Mouse (Mus musculus) Patski (cell line): Measurements from ENCODE around the gene Plk3. TPM values are rescaled to one million over a fixed set of nuclear protein-coding genes. Genes with fewer than 3 reads are reported as not detected.
"Not testable (repeated sequence)": the region's sequence is repeated elsewhere in the genome, so short reads cannot be mapped to it uniquely, and the experiment has no call there.

Experiments used
- ATAC-seq: fragments of 100-300 bp; one replicate; pipeline ENCODE4 v1.8.0; 2021
- CTCF ChIA-PET: fragments of 350-600 bp; sonication (Branson Sonifier 250); formaldehyde crosslinking; loops from one replicate; lab custom pipeline; 2022; ENCODE audit warnings: inconsistent platforms; lab: Charles Lee
- POLR2A ChIA-PET: fragments of 350-600 bp; sonication (Branson Sonifier 250); formaldehyde crosslinking; loops from one replicate; lab custom pipeline; 2022; ENCODE audit warnings: antibody characterized with exemption, inconsistent platforms; lab: Charles Lee
- DNase-seq: peaks from one replicate; pipeline ENCODE4 v3.0.0-alpha.2; 2011; ENCODE audit warnings: low read depth, low spot score
- H3K27me3 ChIP-seq: fragments of 371-371 bp; one replicate; pipeline ENCODE4 v1.5.1; 2021
- CTCF ChIP-seq: fragments of 100-300 bp; IDR thresholded peaks from one replicate; pipeline ENCODE4 v1.5.1; 2021
- in situ Hi-C: fragments of 300-500 bp; cut with MboI; formaldehyde crosslinking; loops from 3 replicates; pipeline ENCODE4 v1.11.1; 2018; ENCODE audit warnings: low pct_unique_long_range_greater_than_20kb, mixed read lengths
- polyA plus RNA-seq: library from polyadenylated mRNA; unstranded; gene quantifications from one replicate; pipeline ENCODE4 v1.2.3, GENCODE M21; 2021

Gene Plk3
- polyA plus RNA-seq: 9.7 TPM

DNA sequence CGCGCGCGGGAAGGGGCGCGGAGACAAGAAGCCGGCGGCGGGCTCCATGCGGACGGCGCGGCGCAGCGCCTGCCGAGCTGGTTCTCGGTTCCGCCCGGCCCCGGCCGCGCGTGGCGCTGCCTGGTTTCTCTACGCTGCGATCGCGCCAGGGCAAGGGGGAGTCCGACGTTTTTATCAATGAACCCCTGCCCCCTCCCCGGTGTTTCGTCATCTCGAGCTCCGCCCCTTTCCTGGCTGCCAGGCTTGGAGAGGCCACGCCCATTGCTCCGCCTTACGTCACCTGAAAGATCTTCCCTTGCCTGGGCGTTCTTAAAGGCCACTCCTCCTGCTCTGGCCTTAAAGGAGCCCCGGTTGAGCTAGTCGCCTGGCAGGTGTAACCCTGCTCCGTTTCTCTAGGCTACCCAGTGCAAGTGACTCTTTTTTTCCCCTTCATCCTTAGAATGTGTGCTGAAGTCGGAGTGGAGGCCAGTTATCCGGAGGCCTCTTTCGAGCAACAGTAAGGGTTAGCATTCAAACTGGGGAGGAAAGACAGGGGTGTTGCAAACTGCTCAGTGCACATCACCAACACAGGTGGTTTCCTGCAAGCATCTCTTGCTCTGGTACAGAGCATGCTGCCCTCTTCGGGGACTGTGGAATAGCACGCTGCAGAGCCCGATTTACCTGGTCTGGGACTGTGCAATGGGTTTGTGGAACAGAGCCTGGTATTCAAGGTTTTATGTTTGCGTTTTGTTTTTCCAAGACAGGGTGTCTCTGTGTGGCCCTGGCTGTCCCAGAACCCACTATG lies at the start of gene Plk3:
Plk3 (minus strand) TSS at position 147 of the 784 bp plus-strand sequence.
- ATAC-seq (peak; percentile 84), DNase-seq (peak; percentile 82)
- no peak for TF ChIP-seq CTCF
- no peaks in the 10 kb centered on the region for H3K27me3 ChIP-seq
- in situ Hi-C loops: loop anchor here (5.0 kb wide), 1 partner anchor 312 kb away; the partner anchor contains the start of gene Hpdl
- ChIA-PET CTCF (interaction anchor here (1.2 to 3.5 kb wide), 3 partner anchors 9 to 12 kb away, joined by 5 to 19 read pairs (median 5); partner anchors contain the start of gene Btbd19), POLR2A (interaction anchor here (0.5 to 2.2 kb wide), 3 partner anchors 12 to 130 kb away, joined by 3 to 8 read pairs (median 3); no protein-coding TSS in a partner anchor)

DNA sequence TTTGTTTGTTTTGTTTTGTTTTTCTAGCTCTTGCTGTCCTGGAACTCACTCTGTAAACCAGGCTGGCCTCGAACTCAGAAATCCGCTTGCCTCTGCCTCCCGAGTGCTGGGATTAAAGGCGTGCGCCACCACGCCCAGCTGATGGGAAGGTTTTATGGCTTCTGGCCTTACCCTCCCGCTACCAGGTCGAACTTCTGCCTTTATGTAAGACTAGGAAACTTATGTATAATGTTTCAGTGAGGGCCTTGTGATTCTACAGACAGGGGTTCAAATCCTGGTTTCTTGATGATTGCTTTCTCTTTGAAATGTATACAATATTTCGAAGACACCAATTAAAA lies 49.0 kb upstream of the Plk3 start:
- CTCF ChIA-PET, POLR2A ChIA-PET, DNase-seq, H3K27me3 ChIP-seq, in situ Hi-C loops: not testable (repeated sequence)
- peak; percentile 17 for ATAC-seq

DNA sequence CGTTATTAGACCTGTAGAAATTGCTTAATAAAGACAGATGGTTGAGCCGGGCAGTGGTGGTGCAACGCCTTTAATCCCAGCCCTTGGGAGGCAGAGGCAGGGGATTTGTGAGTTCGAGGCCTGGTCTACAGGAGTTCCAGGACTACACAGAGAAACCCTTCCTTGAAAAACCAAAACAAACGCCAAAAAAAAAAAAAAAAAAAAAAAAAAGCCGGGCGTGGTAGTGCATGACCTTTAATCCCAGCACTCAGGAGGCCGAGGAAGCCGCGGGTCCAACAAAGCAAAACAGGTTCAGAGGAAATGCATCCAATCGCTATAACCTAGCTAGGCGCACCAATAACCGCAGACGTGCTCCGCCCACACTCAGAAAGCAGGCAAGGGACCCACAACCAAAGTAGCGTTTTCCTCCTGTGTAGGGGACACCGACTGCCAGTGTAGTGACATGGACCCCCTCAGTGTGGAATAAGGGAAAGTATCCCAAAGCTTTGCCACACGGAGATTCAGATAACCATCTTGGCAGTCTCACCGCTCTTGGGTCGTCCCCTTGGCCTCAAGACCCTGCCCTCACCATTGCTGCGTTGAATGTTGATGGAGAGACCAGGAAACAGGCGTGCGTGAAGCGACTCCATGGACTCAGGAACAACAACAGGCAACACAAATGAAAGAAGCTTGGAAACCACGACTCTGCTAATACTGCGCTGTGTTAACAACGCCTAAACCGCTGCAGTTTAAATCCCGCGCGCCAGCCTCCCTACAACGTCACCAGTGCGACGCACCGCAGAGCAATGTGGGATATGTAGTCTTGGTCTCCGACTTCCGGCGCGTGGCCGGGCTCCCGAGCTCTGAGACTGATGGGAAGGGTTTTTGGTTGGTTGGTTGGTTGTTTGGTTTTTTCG lies 48.3 kb upstream of the Plk3 start, which contains the start of gene Kif2c:
Kif2c (minus strand) TSS at position 777 of the 896 bp plus-strand sequence.
- H3K27me3 ChIP-seq: no peaks in the 10 kb centered on the region
- CTCF ChIA-PET: no interaction called here
- DNase-seq: no peak

DNA sequence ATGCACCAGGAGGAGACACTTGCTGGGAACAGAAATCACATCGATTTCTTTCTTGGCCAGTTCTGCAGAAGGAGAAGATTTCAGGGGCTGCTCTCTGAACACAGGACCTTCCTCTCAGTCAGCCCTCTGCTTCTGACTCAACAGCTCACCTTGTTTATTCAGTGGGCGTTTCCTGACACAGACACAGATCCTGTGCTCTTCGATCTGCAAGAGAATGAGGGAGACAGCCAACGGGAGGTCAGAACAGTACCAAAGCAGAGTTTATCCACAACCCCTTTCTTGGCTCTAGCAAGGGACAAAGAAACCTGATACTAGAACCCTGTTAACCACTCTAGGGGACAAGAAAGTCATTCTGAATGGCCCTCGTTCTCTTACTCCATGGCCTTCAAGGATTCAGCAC lies 36.2 kb upstream of the Plk3 start:
- ATAC-seq: no peak
- no peak for TF ChIP-seq CTCF
- DNase-seq: no peak
- no peaks in the 10 kb centered on the region for H3K27me3 ChIP-seq
- ChIA-PET CTCF (interaction anchor here (1.4 to 1.7 kb wide), 2 partner anchors 11 to 14 kb away, joined by 3 to 5 read pairs; partner anchors contain the start of gene Rps8), POLR2A (interaction anchor here (1.4 kb wide), 1 partner anchor 14 kb away, joined by 6 read pairs; the partner anchor contains the start of gene Rps8)
- in situ Hi-C loops: no loop called here

More for the DNA sequence above, 48.3 kb upstream of the Plk3 start, which contains the start of gene Kif2c:
- no peak for TF ChIP-seq CTCF
- POLR2A ChIA-PET: interaction anchor here (0.7 to 1.4 kb wide), 2 partner anchors 11 to 27 kb away, joined by 4 read pairs; partner anchors contain the start of gene Rps8
- ATAC-seq: peak; percentile 62
- in situ Hi-C loops: no loop called here

DNA sequence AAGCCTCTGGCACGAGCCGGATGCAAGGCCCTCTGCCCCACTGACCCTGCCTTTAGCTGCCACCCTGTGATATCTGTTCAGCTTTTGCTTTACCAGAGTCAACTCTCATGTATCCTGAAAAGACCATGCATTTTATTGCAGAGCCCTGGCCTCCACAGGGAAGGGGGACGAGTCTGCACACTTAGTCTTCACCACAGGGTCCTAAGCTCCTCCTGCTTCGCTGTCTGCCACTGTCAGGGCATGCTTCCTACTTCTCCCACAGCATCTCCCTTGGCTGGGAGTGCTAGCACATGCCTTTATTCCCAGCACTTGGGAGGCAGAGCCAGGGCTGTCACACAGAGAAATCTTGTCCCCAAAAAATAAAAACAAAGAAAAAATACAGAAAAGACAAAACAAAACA lies 27.4 kb upstream of the Plk3 start:
- ATAC-seq (no peak), DNase-seq (no peak)
- ChIA-PET POLR2A (no interaction called here), CTCF (interaction anchor here (1.0 to 1.7 kb wide), 4 partner anchors 8 to 86 kb away, joined by 3 to 5 read pairs (median 3); no protein-coding TSS in a partner anchor)
- H3K27me3 ChIP-seq: no peaks in the 10 kb centered on the region
- no peak for TF ChIP-seq CTCF
- in situ Hi-C loops: no loop called here

DNA sequence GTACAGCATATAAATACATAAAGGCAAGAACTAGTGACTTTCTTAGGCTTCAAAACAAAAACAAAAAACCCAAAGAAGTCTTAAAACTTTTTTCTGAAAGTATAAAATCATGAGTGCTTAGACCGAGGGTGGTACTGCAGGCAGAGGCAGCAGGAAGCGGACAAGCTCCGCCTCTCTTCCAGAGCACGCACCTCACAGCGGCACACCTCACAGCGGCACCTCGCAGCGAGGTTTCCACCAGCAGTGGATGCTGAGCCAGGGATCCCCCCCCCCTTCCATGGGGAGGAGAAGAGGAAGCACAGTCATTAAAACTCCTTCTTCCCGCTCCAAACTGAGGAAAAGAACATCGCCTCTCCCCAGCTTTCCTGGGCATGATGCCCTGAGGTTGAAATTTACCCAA lies 25.9 kb upstream of the Plk3 start:
- DNase-seq (no peak), ATAC-seq (no peak)
- ChIA-PET CTCF (interaction anchor here (1.3 to 2.1 kb wide), 3 partner anchors 10 to 17 kb away, joined by 4 to 5 read pairs (median 5); no protein-coding TSS in a partner anchor), POLR2A (no interaction called here)
- in situ Hi-C loops: no loop called here
- H3K27me3 ChIP-seq: no peaks in the 10 kb centered on the region
- TF ChIP-seq CTCF: no peak

DNA sequence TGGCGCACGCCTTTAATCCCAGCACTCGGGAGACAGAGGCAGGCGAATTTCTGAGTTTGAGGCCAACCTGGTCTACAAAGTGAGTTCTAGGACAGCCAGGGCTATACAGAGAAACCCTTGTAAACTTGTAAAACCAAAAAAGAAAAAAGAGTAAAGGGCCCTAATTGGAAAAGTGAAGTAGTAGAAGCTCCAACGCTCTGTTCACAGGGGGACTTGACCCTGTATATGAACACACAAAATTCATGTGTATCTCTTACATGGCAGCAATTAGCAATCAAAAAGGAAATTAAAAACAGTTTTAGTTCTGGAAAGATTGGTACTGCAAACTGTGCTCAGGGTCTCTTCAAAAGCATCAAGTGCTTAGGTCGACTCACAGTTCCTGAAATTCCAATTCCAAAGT lies 22.6 kb upstream of the Plk3 start:
- in situ Hi-C loops: no loop called here
- CTCF ChIA-PET: interaction anchor here (0.9 to 4.0 kb wide), 3 partner anchors 10 to 22 kb away, joined by 3 to 13 read pairs (median 3); no protein-coding TSS in a partner anchor
- ATAC-seq: no peak
- no peak for TF ChIP-seq CTCF
- POLR2A ChIA-PET: interaction anchor here (0.7 to 1.9 kb wide), 5 partner anchors 13 to 57 kb away, joined by 3 to 6 read pairs (median 3); no protein-coding TSS in a partner anchor
- DNase-seq: no peak
- no peaks in the 10 kb centered on the region for H3K27me3 ChIP-seq

DNA sequence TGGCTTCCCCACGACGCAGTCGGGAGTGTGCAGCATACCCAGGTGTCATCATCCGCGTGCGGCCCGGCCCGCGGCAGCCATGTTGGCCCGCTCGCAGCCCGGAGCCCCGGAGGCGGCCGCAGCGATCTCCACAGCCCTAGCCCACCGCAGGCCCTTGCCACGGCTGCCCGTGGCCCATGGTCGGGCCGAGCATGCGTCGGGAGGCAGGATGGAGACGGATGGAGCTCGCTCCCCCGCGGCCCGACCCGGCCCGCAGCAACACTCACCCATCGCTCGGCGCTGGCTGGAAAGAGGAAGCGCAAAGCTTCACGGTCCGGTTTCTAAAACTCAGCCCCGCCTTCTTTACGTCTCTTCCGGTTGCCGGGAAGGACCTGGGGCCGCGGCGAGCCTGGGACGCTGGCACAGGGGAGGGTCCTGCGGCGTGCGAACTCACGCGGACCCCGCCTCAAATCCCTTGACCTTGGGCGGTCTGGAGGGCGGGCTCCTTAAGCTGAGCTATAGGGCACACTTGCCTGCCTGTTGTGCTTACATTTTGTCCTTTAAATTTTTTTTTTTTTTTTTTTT lies 22.1 kb upstream of the Plk3 start, which contains the start of gene Rps8:
Rps8 (minus strand) TSS at position 452 of the 564 bp plus-strand sequence.
- peak; percentile 33 for DNase-seq
- no peaks in the 10 kb centered on the region for H3K27me3 ChIP-seq
- ChIA-PET CTCF (interaction anchor here (0.9 to 4.0 kb wide), 3 partner anchors 10 to 22 kb away, joined by 3 to 13 read pairs (median 3); no protein-coding TSS in a partner anchor), POLR2A (interaction anchor here (0.7 to 1.9 kb wide), 7 partner anchors 9 to 57 kb away, joined by 3 to 6 read pairs (median 4); no protein-coding TSS in a partner anchor)
- in situ Hi-C loops: no loop called here
- peak; percentile 82 for ATAC-seq
- TF ChIP-seq CTCF: no peak

DNA sequence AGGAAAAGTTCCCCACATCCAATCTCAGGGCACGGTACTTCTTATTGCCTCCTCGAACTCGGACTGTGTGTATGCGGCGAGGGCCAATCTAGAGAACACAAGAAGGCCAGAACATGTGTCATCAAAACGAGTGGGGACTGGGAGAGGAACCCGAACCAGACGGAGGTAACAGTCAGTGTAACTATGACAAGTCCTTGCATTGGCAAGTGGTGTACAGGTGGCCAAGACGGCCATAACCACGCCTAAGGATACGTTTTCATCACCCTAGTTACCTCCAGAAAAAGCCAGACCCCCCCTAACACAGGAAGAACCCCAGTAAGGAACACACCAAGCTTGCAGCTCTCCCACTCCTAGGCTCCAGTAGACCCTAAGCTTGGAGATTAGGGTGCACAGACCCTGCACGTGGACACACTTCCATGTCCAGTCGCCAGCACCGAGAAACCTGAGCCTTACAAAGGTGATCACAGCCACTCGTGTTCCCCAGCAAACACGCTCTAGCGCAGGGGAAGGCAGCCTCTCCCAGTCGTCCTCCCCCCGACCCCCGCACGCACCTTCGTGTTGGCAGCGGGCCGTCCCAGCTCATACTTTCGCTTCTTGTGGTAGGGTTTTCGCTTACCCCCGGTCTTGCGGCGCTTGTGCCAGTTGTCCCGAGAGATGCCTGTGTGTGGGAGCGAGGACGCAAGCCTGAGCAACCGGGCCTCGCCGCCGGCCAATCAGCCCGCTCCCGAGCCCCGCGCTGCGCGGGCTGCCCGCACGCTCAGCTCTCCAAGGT lies 21.4 kb upstream of the Plk3 start:
- ChIA-PET POLR2A (interaction anchor here (1.1 to 1.9 kb wide), 6 partner anchors 9 to 26 kb away, joined by 3 to 6 read pairs (median 4); no protein-coding TSS in a partner anchor), CTCF (interaction anchor here (0.9 to 4.0 kb wide), 3 partner anchors 9 to 23 kb away, joined by 3 to 13 read pairs (median 3); no protein-coding TSS in a partner anchor)
- DNase-seq (no peak), ATAC-seq (peak; percentile 22)
- H3K27me3 ChIP-seq: no peaks in the 10 kb centered on the region
- TF ChIP-seq CTCF: no peak
- in situ Hi-C loops: no loop called here
